Mouse (Mus musculus) heart, adult 2 months (tissue): ENCODE data around the gene Hes7.

Experiments used
- CTCF ChIP-seq: fragments of 200-600 bp; IDR thresholded peaks from 2 replicates; pipeline ENCODE4 v1.8.1; 2022; ENCODE audit warnings: antibody characterized with exemption, mild to moderate bottlenecking, moderate library complexity
- EP300 ChIP-seq: fragments of 200-500 bp; IDR thresholded peaks from 2 replicates; pipeline ENCODE4 v1.6.1; 2011; ENCODE audit warnings: low read depth, low read length, control low read depth; ENCODE audit not compliant: insufficient read depth

DNA sequence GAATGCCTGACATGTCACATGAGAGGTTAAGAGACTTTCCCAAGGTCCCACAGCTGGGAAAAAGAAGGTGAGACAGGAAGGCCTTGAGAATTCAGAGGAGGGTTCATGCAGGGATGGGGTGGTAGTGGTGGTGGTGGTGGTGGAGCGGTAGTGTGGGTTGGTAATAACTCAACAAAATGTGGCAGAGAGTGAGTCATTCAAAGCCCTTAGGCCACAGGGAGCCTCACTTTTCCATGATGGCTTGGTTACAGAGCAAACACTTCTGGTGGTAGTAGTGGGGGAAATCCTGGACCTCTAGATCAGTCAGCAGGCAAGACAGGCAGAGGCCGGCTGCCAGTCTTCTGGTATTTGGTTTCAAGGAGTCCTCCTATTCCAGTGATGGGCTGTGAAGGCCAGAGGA, 52.4 kb downstream of the Hes7 start:
- TF ChIP-seq EP300 (no peak), CTCF (no peak)
